Comparison of ENCODE assay signal across 21 mouse cellular contexts in the genomic region with DNA sequence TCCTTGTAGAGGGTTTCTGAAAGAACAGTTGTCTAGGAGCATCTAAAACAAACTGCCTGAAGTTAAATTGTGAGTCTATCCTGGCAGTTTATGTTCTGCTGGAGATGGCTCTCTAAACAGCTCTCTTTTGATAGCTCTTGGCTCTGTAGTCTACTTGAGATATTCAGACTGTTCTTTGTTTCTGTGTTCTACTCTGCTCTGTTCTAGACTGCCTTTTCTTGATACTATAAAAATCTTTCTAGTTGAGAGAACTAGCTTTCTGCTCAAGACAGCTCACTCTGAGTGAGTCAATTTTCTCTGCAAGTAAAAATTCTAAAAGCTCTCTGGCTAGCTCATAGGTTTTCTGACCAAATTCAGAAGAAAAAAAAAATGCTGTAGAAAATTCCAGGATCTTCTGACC.
DNase-seq lines count a peak whose midpoint lies in the region; ATAC-seq lines count a peak whose summit lies in the region.
"Had no signal": no experiment of that assay in that cellular context is flagged by ENCODE, and none has a peak within 500 bp of the region (broad histone marks: within the 10 kb centered on the region; RNA-seq: fewer than 3 reads in every experiment).

No protein-coding gene starts in this region.

- peak; percentile 100 for ATAC-seq in frontal cortex, adult (ENCODE audit: low TSS enrichment)
- ATAC-seq: activated CD4-positive, CD25-positive, alpha-beta regulatory T cell, adult 4 months; CD4-positive, CD25-positive, alpha-beta regulatory T cell, adult 4 months; Patski had no signal

- intact Hi-C loops in gastrocnemius, postnatal 14 days (cut with DNase I; ENCODE audit: low total_unique reads) = no loop called here

- no peak for DNase-seq in frontal cortex, postnatal 10 days (ENCODE audit: low spot score in 2 of 2)
- DNase-seq in A20 (ENCODE audit: low read depth, low spot score) = peak; percentile 22
- DNase-seq in brain, adult 2 months (ENCODE audit: low read depth, low spot score) = peak; percentile 29
- DNase-seq in testis, postnatal 14 days (ENCODE audit: low spot score) = no peak
- no peak for DNase-seq in gastrocnemius, postnatal 14 days
- DNase-seq: adrenal gland, adult 2 months; adrenal gland, adult 8-10 months; adrenal gland, postnatal 10 days; adrenal gland, postnatal 14 days; adrenal gland, postnatal 25 days; adrenal gland, postnatal 36 days; B cell, adult 2 months; cerebellum, adult 11 months; cerebellum, adult 11-12 months; cerebellum, adult 18-20 months; cerebellum, adult 2 months; cerebellum, adult 8-10 months had no signal

Comparison
In these comparisons a context has a peak if more than half of its experiments do, and no peak if none do; other contexts are left out.
1. DNase-seq: peak in A20 (single experiment) and brain, adult 2 months (single experiment); none in frontal cortex, postnatal 10 days (0 of 2), testis, postnatal 14 days (single experiment) and gastrocnemius, postnatal 14 days (single experiment).